Mouse (Mus musculus) small intestine, adult 2 months (tissue): ENCODE measurements around the gene Abraxas2.

ENCODE experiments used
- CTCF ChIP-seq: fragments of 200-500 bp; IDR thresholded peaks from 2 replicates; pipeline ENCODE4 v1.5.1; 2012; ENCODE audit warnings: low read depth, mild to moderate bottlenecking, control low read depth, inconsistent platforms, low read length, moderate library complexity, mixed read lengths; ENCODE audit not compliant: insufficient replicate concordance, insufficient read length; ENCODE audit errors: extremely low read depth
- POLR2A ChIP-seq: fragments of 200-500 bp; IDR thresholded peaks from 2 replicates; pipeline ENCODE4 v1.6.1; 2012; ENCODE audit warnings: low read depth, mild to moderate bottlenecking, control low read depth, inconsistent platforms, low read length, moderate library complexity

GRCm38 (mm10) chr7:132813416-132814088, 45.5 kb upstream of the Abraxas2 start, which contains the start of gene Fam53b:
- TF ChIP-seq CTCF (peak; percentile 32; the same call in 1 of the 2 replicates), POLR2A (peak; percentile 24; the same call in 1 of the 2 replicates)
